Mouse (Mus musculus) urinary bladder, postnatal 4 days (tissue): Measurements from ENCODE around the gene Ociad1.

ENCODE experiments used
- DNase-seq, 2 experiments: peaks; one replicate each; pipeline ENCODE4 v3.0.0; 2021 to 2022; ENCODE audit warnings: low spot score in 2 of 2

Gene Ociad1

GRCm38 (mm10) chr5:73339779-73340722, 47.5 kb downstream of the Ociad1 start:
- DNase-seq, result no peak

- DNase-seq, result no peak
Measured at GRCm38 (mm10) chr5:73340723-73341235, 48.2 kb downstream of the Ociad1 start, which contains the start of gene Ociad2. TSS of gene Ociad2 (minus strand) at chr5:73341028.

- DNase-seq, result no peak
Measured at GRCm38 (mm10) chr5:73342701-73343355, 50.2 kb downstream of the Ociad1 start.

- DNase-seq, result peak in 1 of 2 experiments; percentile 31
Measured at GRCm38 (mm10) chr5:73344310-73344709, 51.7 kb downstream of the Ociad1 start.

GRCm38 (mm10) chr5:73345254-73345653, 52.7 kb downstream of the Ociad1 start:
- DNase-seq, result no peak

GRCm38 (mm10) chr5:73349514-73349913, 56.9 kb downstream of the Ociad1 start:
- DNase-seq, result no peak

GRCm38 (mm10) chr5:73351796-73352195, 59.2 kb downstream of the Ociad1 start:
- DNase-seq, result no peak

- no peak for DNase-seq
Measured at GRCm38 (mm10) chr5:73353519-73353918, 60.9 kb downstream of the Ociad1 start.

GRCm38 (mm10) chr5:73353978-73354377, 61.4 kb downstream of the Ociad1 start:
- no peak for DNase-seq

GRCm38 (mm10) chr5:73355393-73355792, 62.8 kb downstream of the Ociad1 start:
- DNase-seq, result no peak

- no peak for DNase-seq
Measured at GRCm38 (mm10) chr5:73359134-73359751, 66.7 kb downstream of the Ociad1 start.

GRCm38 (mm10) chr5:73359752-73360141, 67.2 kb downstream of the Ociad1 start:
- no peak for DNase-seq

- no peak for DNase-seq
Measured at GRCm38 (mm10) chr5:73360240-73360639, 67.7 kb downstream of the Ociad1 start.

GRCm38 (mm10) chr5:73362338-73362737, 69.8 kb downstream of the Ociad1 start:
- no peak for DNase-seq

GRCm38 (mm10) chr5:73362791-73363190, 70.2 kb downstream of the Ociad1 start:
- DNase-seq, result no peak
